Mouse (Mus musculus): ENCODE results near the gene Efna2. TPM values are rescaled to one million over a fixed set of nuclear protein-coding genes. Genes with fewer than 3 reads are reported as not detected.
A peak's percentile ranks its signal among the peaks of the same experiment; 100 is the strongest.

Efna2 gene
- polyA plus RNA-seq, 1 experiment from 2014 or later = 41.9 TPM

DNA sequence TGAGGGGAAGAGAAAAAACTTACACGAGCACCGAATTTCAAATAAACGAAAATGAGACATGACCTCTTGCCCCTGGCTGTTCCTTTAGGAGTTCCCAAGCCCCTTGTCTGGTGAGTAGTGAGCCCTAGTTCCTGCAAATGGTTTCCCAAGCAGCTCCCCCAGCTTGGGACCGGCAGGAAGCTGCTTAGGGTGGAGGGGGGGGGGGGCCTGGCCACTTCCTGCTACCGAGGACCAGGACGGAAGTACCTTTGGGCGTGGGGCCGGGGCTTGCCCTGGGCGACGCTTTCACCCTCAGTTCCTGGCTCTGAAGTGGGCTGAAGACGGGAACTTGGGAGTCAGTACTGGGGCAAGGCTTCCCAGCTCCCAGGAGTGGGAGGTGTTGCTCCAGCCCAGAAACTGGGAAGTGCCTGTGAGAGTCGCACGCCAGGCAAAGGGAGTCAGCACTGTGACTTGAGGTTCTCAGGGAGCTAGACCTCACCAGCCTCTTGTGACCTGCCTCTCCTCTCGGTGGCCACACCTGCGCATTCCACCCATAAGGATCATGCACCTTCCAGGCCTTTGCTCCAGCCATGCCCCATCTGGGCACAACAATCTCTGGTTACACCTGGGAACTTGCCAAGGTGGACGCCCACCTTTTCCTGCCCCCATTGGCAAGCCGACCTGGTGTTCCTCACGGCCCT is 20.8 kb upstream of the Efna2 start:
- Histone ChIP-seq H3K4me1 (ENCODE audit: control insufficient read depth, insufficient read depth, low read length) (peaks cover 43% of the 10 kb centered on the region), H3K9me3 (ENCODE audit: control insufficient read depth, low read length) (no peaks in the 10 kb centered on the region), H3K9ac (replicated peaks; ENCODE audit: low read length) (peak overlapping the region; percentile 20; the same call in 1 of the 2 replicates), H3K4me3 (replicated peaks; ENCODE audit: low read depth, low read length) (peak overlapping the region; percentile 5; the same call in 1 of the 2 replicates), H3K36me3 (ENCODE audit: control insufficient read depth, insufficient read depth, low read length) (peaks cover 48% of the 10 kb centered on the region), H3K27me3 (ENCODE audit: control insufficient read depth, insufficient read depth, low read length) (no peaks in the 10 kb centered on the region), H3K4me2 (ENCODE audit: low read length) (peak overlapping the region; percentile 75), H3K27ac (replicated peaks; ENCODE audit: low read depth, low read length) (peak overlapping the region; percentile 91)
- DNase-seq (peak; percentile 53), ATAC-seq (ENCODE audit: low FRiP score, low TSS enrichment) (no peak)
- 12% methylated on average over 18 of the region's 18 CpGs for WGBS

DNA sequence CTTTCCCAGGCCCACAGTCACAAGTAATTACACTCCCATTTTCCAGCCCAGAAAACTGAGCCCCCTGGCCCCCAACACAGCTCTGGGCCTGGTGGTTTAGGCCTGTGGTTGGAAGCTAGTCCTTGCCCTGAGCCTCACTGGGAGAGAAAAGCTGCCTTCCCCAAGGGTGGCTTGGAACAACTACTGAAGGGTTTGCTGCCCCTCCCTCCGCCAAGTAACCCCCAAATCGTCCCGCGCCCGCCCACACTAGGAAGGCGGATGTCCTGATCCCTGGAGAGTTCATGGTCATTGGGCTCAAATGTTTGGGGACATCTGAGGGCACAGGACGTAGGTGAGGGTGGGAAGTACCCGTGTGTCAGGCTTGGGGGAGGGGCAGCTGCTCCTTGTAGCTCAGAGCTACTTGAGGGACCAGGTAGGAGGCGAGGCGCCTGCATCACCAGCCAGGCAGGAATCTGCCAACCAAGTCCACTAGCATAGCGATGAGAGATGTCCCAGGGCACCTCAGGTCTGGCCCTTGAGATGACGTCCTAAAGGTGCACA is 20.2 kb upstream of the Efna2 start:
- 5% methylated on average over 12 of the region's 12 CpGs for WGBS
- Histone ChIP-seq H3K9ac (replicated peaks; ENCODE audit: low read length) (peak overlapping the region; percentile 47), H3K4me2 (ENCODE audit: low read length) (peak overlapping the region; percentile 75), H3K27ac (replicated peaks; ENCODE audit: low read depth, low read length) (peak overlapping the region; percentile 91), H3K4me1 (ENCODE audit: control insufficient read depth, insufficient read depth, low read length) (peaks cover 39% of the 10 kb centered on the region), H3K4me3 (replicated peaks; ENCODE audit: low read depth, low read length) (peak overlapping the region; percentile 38), H3K36me3 (ENCODE audit: control insufficient read depth, insufficient read depth, low read length) (peaks cover 42% of the 10 kb centered on the region), H3K27me3 (ENCODE audit: control insufficient read depth, insufficient read depth, low read length) (no peaks in the 10 kb centered on the region), H3K9me3 (ENCODE audit: control insufficient read depth, low read length) (no peaks in the 10 kb centered on the region)
- DNase-seq = peak; percentile 74
- peak; percentile 52; the same call in 1 of the 2 replicates for ATAC-seq (ENCODE audit: low FRiP score, low TSS enrichment)

- H3K27ac ChIP-seq (replicated peaks; ENCODE audit: low read depth, low read length) = peak overlapping the region; percentile 91
- H3K4me3 ChIP-seq (replicated peaks; ENCODE audit: low read depth, low read length) = peak overlapping the region; percentile 38
- H3K9me3 ChIP-seq (ENCODE audit: control insufficient read depth, low read length) = no peaks in the 10 kb centered on the region
- peak; percentile 100 for DNase-seq
- peak overlapping the region; percentile 47 for H3K9ac ChIP-seq (replicated peaks; ENCODE audit: low read length)
- WGBS = under 1% methylated on average over 55 of the region's 55 CpGs
- peak overlapping the region; percentile 75 for H3K4me2 ChIP-seq (ENCODE audit: low read length)
- H3K4me1 ChIP-seq (ENCODE audit: control insufficient read depth, insufficient read depth, low read length) = peaks cover 40% of the 10 kb centered on the region
- peaks cover 35% of the 10 kb centered on the region for H3K36me3 ChIP-seq (ENCODE audit: control insufficient read depth, insufficient read depth, low read length)
- peak; percentile 88 for ATAC-seq (ENCODE audit: low FRiP score, low TSS enrichment)
- no peaks in the 10 kb centered on the region for H3K27me3 ChIP-seq (ENCODE audit: control insufficient read depth, insufficient read depth, low read length)
Measured at GRCm38 (mm10) chr10:80159561-80160454, 19.5 kb upstream of the Efna2 start.

- WGBS = 2% methylated on average over 33 of the region's 33 CpGs
- peaks cover 41% of the 10 kb centered on the region for H3K4me1 ChIP-seq (ENCODE audit: control insufficient read depth, insufficient read depth, low read length)
- H3K4me3 ChIP-seq (replicated peaks; ENCODE audit: low read depth, low read length) = peak overlapping the region; percentile 38
- peak overlapping the region; percentile 75 for H3K4me2 ChIP-seq (ENCODE audit: low read length)
- peak overlapping the region; percentile 41 for H3K27ac ChIP-seq (replicated peaks; ENCODE audit: low read depth, low read length)
- H3K9me3 ChIP-seq (ENCODE audit: control insufficient read depth, low read length) = no peaks in the 10 kb centered on the region
- no peaks in the 10 kb centered on the region for H3K27me3 ChIP-seq (ENCODE audit: control insufficient read depth, insufficient read depth, low read length)
- ATAC-seq (ENCODE audit: low FRiP score, low TSS enrichment) = no peak
- DNase-seq = no peak
- H3K36me3 ChIP-seq (ENCODE audit: control insufficient read depth, insufficient read depth, low read length) = peaks cover 26% of the 10 kb centered on the region
- H3K9ac ChIP-seq (replicated peaks; ENCODE audit: low read length) = peak overlapping the region; percentile 39; the same call in 1 of the 2 replicates
Measured at GRCm38 (mm10) chr10:80160455-80161371, 18.6 kb upstream of the Efna2 start.

- Histone ChIP-seq H3K27me3 (ENCODE audit: control insufficient read depth, insufficient read depth, low read length) (no peaks in the 10 kb centered on the region), H3K36me3 (ENCODE audit: control insufficient read depth, insufficient read depth, low read length) (peaks cover 16% of the 10 kb centered on the region), H3K4me1 (ENCODE audit: control insufficient read depth, insufficient read depth, low read length) (peaks cover 45% of the 10 kb centered on the region), H3K4me3 (replicated peaks; ENCODE audit: low read depth, low read length) (no peak overlapping the region), H3K9ac (replicated peaks; ENCODE audit: low read length) (no peak overlapping the region), H3K4me2 (ENCODE audit: low read length) (no peak overlapping the region), H3K9me3 (ENCODE audit: control insufficient read depth, low read length) (no peaks in the 10 kb centered on the region), H3K27ac (replicated peaks; ENCODE audit: low read depth, low read length) (no peak overlapping the region)
- 12% methylated on average over 7 of the region's 7 CpGs for WGBS
- no peak for ATAC-seq (ENCODE audit: low FRiP score, low TSS enrichment)
- DNase-seq = no peak
Measured at GRCm38 (mm10) chr10:80161522-80162242, 17.6 kb upstream of the Efna2 start.

- Histone ChIP-seq H3K4me3 (replicated peaks; ENCODE audit: low read depth, low read length) (no peak overlapping the region), H3K27ac (replicated peaks; ENCODE audit: low read depth, low read length) (no peak overlapping the region)
Measured at GRCm38 (mm10) chr10:80162243-80162608, 17.1 kb upstream of the Efna2 start.

GRCm38 (mm10) chr10:80162716-80163299 is 16.5 kb upstream of the Efna2 start:
- Histone ChIP-seq H3K4me1 (ENCODE audit: control insufficient read depth, insufficient read depth, low read length) (peaks cover 42% of the 10 kb centered on the region), H3K4me3 (replicated peaks; ENCODE audit: low read depth, low read length) (no peak overlapping the region), H3K9me3 (ENCODE audit: control insufficient read depth, low read length) (no peaks in the 10 kb centered on the region), H3K36me3 (ENCODE audit: control insufficient read depth, insufficient read depth, low read length) (peaks cover 6% of the 10 kb centered on the region; the same call in 1 of the 2 replicates), H3K4me2 (ENCODE audit: low read length) (no peak overlapping the region; the same call in 1 of the 2 replicates), H3K27ac (replicated peaks; ENCODE audit: low read depth, low read length) (no peak overlapping the region), H3K9ac (replicated peaks; ENCODE audit: low read length) (no peak overlapping the region), H3K27me3 (ENCODE audit: control insufficient read depth, insufficient read depth, low read length) (no peaks in the 10 kb centered on the region)
- no peak for DNase-seq
- 85% methylated on average over 6 of the region's 6 CpGs for WGBS
- no peak for ATAC-seq (ENCODE audit: low FRiP score, low TSS enrichment)

More at GRCm38 (mm10) chr10:80162243-80162608, 17.1 kb upstream of the Efna2 start:
- Histone ChIP-seq H3K4me2 (ENCODE audit: low read length) (no peak overlapping the region), H3K4me1 (ENCODE audit: control insufficient read depth, insufficient read depth, low read length) (peaks cover 45% of the 10 kb centered on the region), H3K9me3 (ENCODE audit: control insufficient read depth, low read length) (no peaks in the 10 kb centered on the region), H3K36me3 (ENCODE audit: control insufficient read depth, insufficient read depth, low read length) (peaks cover 11% of the 10 kb centered on the region), H3K9ac (replicated peaks; ENCODE audit: low read length) (no peak overlapping the region), H3K27me3 (ENCODE audit: control insufficient read depth, insufficient read depth, low read length) (no peaks in the 10 kb centered on the region)
- ATAC-seq (ENCODE audit: low FRiP score, low TSS enrichment) = no peak
- WGBS = 71% methylated on average over 3 of the region's 3 CpGs
- no peak for DNase-seq

All from midbrain, embryonic 14.5 days (tissue).